9 mouse cellular contexts compared by ENCODE assay signal in the genomic region with DNA sequence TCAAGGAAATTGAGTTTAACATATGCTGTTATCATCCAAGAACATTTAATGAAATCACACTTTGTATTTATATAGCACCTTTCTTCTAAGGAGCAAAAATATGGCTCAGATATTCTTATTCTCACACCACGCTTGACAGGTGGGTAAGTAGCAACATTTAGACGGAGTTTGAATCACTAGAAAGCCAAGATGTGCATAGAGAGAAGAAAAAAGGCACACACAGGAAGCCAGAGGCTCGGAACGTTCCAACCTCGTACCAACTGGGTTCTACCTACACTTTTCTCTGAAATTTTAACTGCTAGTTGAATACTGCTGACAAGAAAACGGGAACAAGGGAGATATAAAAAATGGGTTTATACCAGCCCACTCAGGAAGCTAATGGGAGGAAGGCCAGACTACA.
"Had no signal": no experiment of that assay in that cellular context is flagged by ENCODE, and none has a peak within 500 bp of the region (broad histone marks: within the 10 kb centered on the region; RNA-seq: fewer than 3 reads in every experiment).

No protein-coding gene starts in this region.

- DNase-seq: kidney, adult 18-20 months; kidney, postnatal 10 days; kidney, postnatal 4 days; liver; liver, embryonic 13.5 days; liver, postnatal 0 days; lung, postnatal 14 days; thymus, postnatal 4 days had no signal

- ATAC-seq: liver, postnatal 0 days; midbrain, embryonic 15.5 days had no signal
